Mouse (Mus musculus) hindbrain, embryonic 16.5 days (tissue): ENCODE measurements around the gene Klc4. TPM values are rescaled to one million over a fixed set of nuclear protein-coding genes. Genes with fewer than 3 reads are reported as not detected.

Source experiments
- ATAC-seq: fragments of 200-750 bp; cut with Nextera tagmentation; 2 replicates; pipeline ENCODE4 v1.8.0; 2017; ENCODE audit warnings: moderate TSS enrichment, moderate library complexity
- H3K27ac ChIP-seq: fragments of 300-500 bp; sonication (generic); 2 replicates; pipeline ENCODE4 v1.5.1; 2014; ENCODE audit warnings: low read depth, mild to moderate bottlenecking, control low read depth, low read length, moderate library complexity
- H3K27me3 ChIP-seq: fragments of 300-500 bp; sonication (generic); replicated peaks from 2 replicates; pipeline ENCODE4 v1.6.1; 2014; ENCODE audit warnings: low read length; ENCODE audit not compliant: control insufficient read depth, insufficient read depth
- H3K36me3 ChIP-seq: fragments of 300-500 bp; sonication (generic); 2 replicates; pipeline ENCODE4 v1.6.1; 2014; ENCODE audit warnings: mild to moderate bottlenecking, low read length, moderate library complexity, mixed read lengths; ENCODE audit not compliant: control insufficient read depth, insufficient read depth
- H3K4me1 ChIP-seq: fragments of 300-500 bp; sonication (generic); 2 replicates; pipeline ENCODE4 v1.6.1; 2014; ENCODE audit warnings: low read depth, low read length; ENCODE audit not compliant: control insufficient read depth, insufficient read depth
- H3K4me2 ChIP-seq: fragments of 300-500 bp; sonication (generic); 2 replicates; pipeline ENCODE4 v1.6.1; 2014; ENCODE audit warnings: mild to moderate bottlenecking, low read length, control low read depth, moderate library complexity
- H3K4me3 ChIP-seq: fragments of 300-500 bp; sonication (generic); 2 replicates; pipeline ENCODE4 v1.5.1; 2014; ENCODE audit warnings: mild to moderate bottlenecking, low read length, control low read depth, moderate library complexity
- H3K9ac ChIP-seq: fragments of 300-500 bp; sonication (generic); 2 replicates; pipeline ENCODE4 v1.6.1; 2014; ENCODE audit warnings: low read depth, mild to moderate bottlenecking, control low read depth, low read length, moderate library complexity
- H3K9me3 ChIP-seq: fragments of 300-500 bp; sonication (generic); 2 replicates; pipeline ENCODE4 v1.6.1; 2014; ENCODE audit warnings: mild to moderate bottlenecking, low read length, moderate library complexity; ENCODE audit not compliant: control insufficient read depth
- WGBS: fragments of 180-500 bp; shearing (Covaris S2); extraction: QIAGEN DNeasy Blood & Tissue Kit; methylation state at CpG from one replicate; pipeline ENCODE4 v1.1.7; 2014; 5-methylcytosine and 5-hydroxymethylcytosine counted together
- polyA plus RNA-seq: library from polyadenylated mRNA; unstranded; fragments of >200 nt; fragmentation: Nextera tagmentation; extraction: Ambion mirVana; gene quantifications from 2 replicates; pipeline ENCODE4 v1.2.1, GENCODE M21; 2015

The Klc4 gene
- polyA plus RNA-seq, 1 experiment from 2014 or later: 32.3 TPM

DNA sequence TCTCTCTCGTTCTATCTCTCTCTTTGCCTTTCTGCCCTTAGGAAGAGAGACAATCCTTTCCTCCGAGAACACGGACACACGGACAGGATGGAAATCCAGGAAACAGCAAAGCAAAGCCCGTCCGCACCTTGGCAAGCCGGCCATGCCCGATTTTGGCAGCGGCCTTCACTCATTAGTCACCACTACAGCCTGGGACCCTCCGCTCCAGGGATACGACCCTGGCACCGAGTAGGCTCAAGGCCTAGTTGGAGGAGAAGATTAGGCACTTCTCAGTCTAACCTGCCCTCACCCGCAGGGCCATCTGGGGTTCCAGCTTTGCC is 17.4 kb downstream of the Klc4 start:
- Histone ChIP-seq H3K27me3 (no peaks in the 10 kb centered on the region), H3K27ac (peak overlapping the region; percentile 90; the same call in 1 of the 2 replicates), H3K4me3 (peak overlapping the region; percentile 92), H3K36me3 (peaks cover 4% of the 10 kb centered on the region; the same call in 1 of the 2 replicates), H3K4me1 (peaks cover 24% of the 10 kb centered on the region), H3K4me2 (peak overlapping the region; percentile 85), H3K9me3 (no peaks in the 10 kb centered on the region), H3K9ac (peak overlapping the region; percentile 97)
- peak; percentile 6; the same call in 1 of the 2 replicates for ATAC-seq
- under 1% methylated on average over 13 of the region's 13 CpGs for WGBS

DNA sequence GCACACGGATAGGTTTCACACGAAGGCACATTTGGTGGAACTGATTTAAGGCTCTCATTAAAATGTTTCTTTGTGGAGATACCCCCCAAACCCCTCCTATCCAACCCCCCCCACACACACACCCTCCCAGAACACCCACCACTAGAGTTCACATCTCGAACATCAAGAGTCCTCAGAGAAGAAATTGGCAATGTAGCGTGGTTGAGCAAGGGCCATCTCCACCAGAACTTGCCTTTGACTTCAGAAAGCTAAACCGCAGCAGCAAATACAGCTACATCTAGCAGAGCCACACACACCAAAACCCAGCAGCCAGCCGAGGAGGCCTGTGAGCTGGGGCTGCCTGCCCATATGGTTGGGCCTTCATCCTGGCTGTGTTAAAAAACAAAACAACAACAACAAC is 18.4 kb downstream of the Klc4 start:
- H3K4me3 ChIP-seq: peak overlapping the region; percentile 92
- H3K9me3 ChIP-seq: no peaks in the 10 kb centered on the region
- no peak overlapping the region for H3K9ac ChIP-seq
- H3K27me3 ChIP-seq: no peaks in the 10 kb centered on the region
- H3K4me1 ChIP-seq: peaks cover 24% of the 10 kb centered on the region
- H3K27ac ChIP-seq: no peak overlapping the region
- no peak for ATAC-seq
- WGBS: 55% methylated on average over 6 of the region's 6 CpGs
- peaks cover 4% of the 10 kb centered on the region; the same call in 1 of the 2 replicates for H3K36me3 ChIP-seq
- H3K4me2 ChIP-seq: peak overlapping the region; percentile 85

DNA sequence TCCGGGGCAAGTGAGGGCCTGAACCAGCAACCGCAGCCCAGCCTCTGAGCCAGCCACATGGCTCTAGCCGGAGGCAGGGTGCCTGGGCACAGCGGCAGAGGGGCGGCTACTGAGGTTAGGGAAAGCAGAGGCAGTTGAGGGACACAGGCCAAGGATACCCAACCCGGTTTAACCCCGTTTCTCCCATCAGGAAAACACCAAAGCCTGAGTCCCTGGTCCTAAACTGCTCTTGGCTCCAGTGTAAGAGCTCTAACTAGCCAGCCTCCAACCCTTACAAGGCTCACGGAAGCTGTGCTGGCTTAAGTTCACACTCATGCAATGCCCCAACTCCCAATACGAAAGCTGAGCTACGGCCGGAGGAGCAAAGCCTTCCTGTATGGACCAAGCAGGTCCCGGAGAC is 21.2 kb downstream of the Klc4 start:
- Histone ChIP-seq H3K36me3 (no peaks in the 10 kb centered on the region), H3K4me1 (peaks cover 31% of the 10 kb centered on the region), H3K27me3 (no peaks in the 10 kb centered on the region), H3K4me2 (no peak overlapping the region; the same call in 1 of the 2 replicates), H3K27ac (no peak overlapping the region), H3K9me3 (no peaks in the 10 kb centered on the region), H3K9ac (peak overlapping the region; percentile 11; the same call in 1 of the 2 replicates), H3K4me3 (no peak overlapping the region)
- 65% methylated on average over 12 of the region's 12 CpGs for WGBS
- ATAC-seq: no peak

GRCm38 (mm10) chr17:46623819-46624557 is 21.8 kb downstream of the Klc4 start:
- 29% methylated on average over 10 of the region's 10 CpGs for WGBS
- Histone ChIP-seq H3K4me2 (no peak overlapping the region; the same call in 1 of the 2 replicates), H3K27me3 (no peaks in the 10 kb centered on the region), H3K9ac (peak overlapping the region; percentile 11; the same call in 1 of the 2 replicates), H3K4me3 (no peak overlapping the region), H3K4me1 (peaks cover 37% of the 10 kb centered on the region), H3K36me3 (no peaks in the 10 kb centered on the region), H3K9me3 (no peaks in the 10 kb centered on the region), H3K27ac (no peak overlapping the region)
- ATAC-seq: no peak

DNA sequence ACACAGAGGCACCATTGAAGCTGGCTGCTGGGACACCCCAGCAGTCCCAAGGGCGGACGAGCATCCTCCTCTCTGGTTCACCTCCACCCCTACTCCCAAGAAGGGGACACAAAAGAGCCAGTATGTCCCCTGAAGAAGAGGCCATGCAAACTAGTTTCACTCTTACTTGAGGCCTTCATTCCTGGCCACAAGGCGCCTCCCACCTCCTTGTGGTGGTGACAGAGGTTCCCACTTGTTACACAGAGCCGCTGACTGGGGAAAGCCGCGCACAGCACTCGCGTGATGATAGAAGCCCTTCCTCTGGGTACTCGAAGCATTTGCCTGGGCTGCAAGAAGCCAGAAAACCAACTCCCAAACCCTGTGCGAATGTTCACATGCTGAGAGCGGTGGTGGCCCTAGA is 23.6 kb downstream of the Klc4 start:
- 82% methylated on average over 11 of the region's 11 CpGs for WGBS

DNA sequence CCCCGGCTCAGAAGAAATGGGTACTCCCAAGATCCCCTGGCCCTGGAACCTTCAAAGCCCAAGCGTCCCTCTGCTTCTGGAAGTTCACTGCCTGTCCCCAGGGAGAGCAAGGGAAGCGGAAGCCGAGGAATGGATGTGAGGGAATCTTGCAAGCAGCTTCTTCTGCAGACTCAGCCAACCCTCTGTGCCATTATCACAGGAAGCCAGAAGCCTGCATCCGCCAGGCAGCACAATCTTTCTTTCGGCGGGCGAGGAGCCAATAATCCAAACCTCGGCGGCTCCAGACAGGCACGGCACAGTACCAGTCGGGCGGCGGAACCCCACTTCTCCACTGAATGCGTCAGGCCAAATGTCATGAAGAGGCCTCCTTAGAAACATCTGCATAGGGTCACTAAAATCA is 24.5 kb downstream of the Klc4 start:
- Histone ChIP-seq H3K4me3 (no peak overlapping the region), H3K9ac (0 out of 2 replicates have a peak overlapping the region, but pooled peaks have one; percentile 26), H3K4me2 (peak overlapping the region; percentile 32), H3K36me3 (no peaks in the 10 kb centered on the region), H3K4me1 (peaks cover 36% of the 10 kb centered on the region), H3K9me3 (no peaks in the 10 kb centered on the region), H3K27ac (peak overlapping the region; percentile 46), H3K27me3 (no peaks in the 10 kb centered on the region)
- WGBS: 49% methylated on average over 15 of the region's 15 CpGs
- ATAC-seq: no peak; the same call in 1 of the 2 replicates

More for the DNA sequence above, 23.6 kb downstream of the Klc4 start:
- H3K27ac ChIP-seq: no peak overlapping the region
- no peak for ATAC-seq
- no peaks in the 10 kb centered on the region for H3K9me3 ChIP-seq
- no peak overlapping the region for H3K9ac ChIP-seq
- H3K36me3 ChIP-seq: no peaks in the 10 kb centered on the region
- no peaks in the 10 kb centered on the region for H3K27me3 ChIP-seq
- peaks cover 39% of the 10 kb centered on the region for H3K4me1 ChIP-seq
- no peak overlapping the region for H3K4me3 ChIP-seq
- H3K4me2 ChIP-seq: no peak overlapping the region

DNA sequence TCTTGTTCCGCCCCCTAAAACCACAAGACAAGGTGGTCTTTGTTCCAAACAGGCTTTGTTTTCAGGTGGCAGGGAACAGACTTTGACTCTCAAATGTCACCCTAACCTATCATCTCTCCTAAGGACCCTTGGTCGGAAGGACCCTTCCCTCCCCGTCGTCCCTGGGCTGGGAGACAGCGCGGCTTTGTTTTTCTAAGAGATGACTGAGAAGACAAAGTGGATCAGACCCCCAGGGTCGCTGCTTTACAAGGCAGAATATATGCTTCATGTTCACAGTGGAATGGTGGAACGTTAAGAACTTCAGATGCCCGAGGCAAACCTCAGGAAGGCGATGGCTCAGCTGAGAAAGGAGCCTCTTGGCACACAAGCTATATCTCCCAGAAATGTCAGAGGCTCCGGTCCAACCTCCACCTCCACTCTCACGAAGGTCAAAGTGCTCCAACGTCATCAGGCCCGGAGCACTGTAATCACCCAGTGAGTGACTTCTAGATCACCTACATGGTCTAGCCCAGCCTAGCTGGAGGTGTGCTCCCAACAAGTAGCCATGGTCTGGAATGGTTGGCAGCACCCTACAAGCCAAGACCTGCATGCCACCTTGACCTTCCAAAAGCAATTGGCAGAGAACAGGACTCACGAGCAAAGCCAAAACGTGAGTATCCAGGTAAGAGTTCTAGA is 26.0 kb downstream of the Klc4 start:
- Histone ChIP-seq H3K9me3 (no peaks in the 10 kb centered on the region), H3K27ac (peak overlapping the region; percentile 12), H3K4me3 (no peak overlapping the region), H3K9ac (peak overlapping the region; percentile 56), H3K27me3 (no peaks in the 10 kb centered on the region), H3K4me1 (peaks cover 36% of the 10 kb centered on the region), H3K4me2 (peak overlapping the region; percentile 28; the same call in 1 of the 2 replicates), H3K36me3 (no peaks in the 10 kb centered on the region)
- ATAC-seq: no peak
- WGBS: 30% methylated on average over 16 of the region's 16 CpGs

- WGBS: 8% methylated on average over 27 of the region's 27 CpGs
- no peak for ATAC-seq
- peak overlapping the region; percentile 56 for H3K9ac ChIP-seq
Measured at GRCm38 (mm10) chr17:46618769-46619682, 26.8 kb downstream of the Klc4 start.

More at GRCm38 (mm10) chr17:46618769-46619682, 26.8 kb downstream of the Klc4 start:
- H3K36me3 ChIP-seq: no peaks in the 10 kb centered on the region
- no peaks in the 10 kb centered on the region for H3K27me3 ChIP-seq
- peak overlapping the region; percentile 12 for H3K27ac ChIP-seq
- H3K4me3 ChIP-seq: no peak overlapping the region
- H3K4me2 ChIP-seq: peak overlapping the region; percentile 31
- peaks cover 35% of the 10 kb centered on the region for H3K4me1 ChIP-seq
- no peaks in the 10 kb centered on the region for H3K9me3 ChIP-seq
